Mouse (Mus musculus) left cerebral cortex, postnatal 10 days (tissue): ENCODE measurements around the gene Pklr. TPM values are rescaled to one million over a fixed set of nuclear protein-coding genes. Genes with fewer than 3 reads are reported as not detected.

ENCODE experiments used
- DNase-seq, 2 experiments: peaks; one replicate each; pipeline ENCODE4 v3.0.0; 2021 to 2022; ENCODE audit warnings: low spot score in 2 of 2, mixed read lengths in 1 of 2; ENCODE audit errors: extremely low spot score in 1 of 2
- intact Hi-C: fragments of 180-260 bp; cut with DNase I; formaldehyde crosslinking; loops from one replicate; pipeline ENCODE4 v1.15.1; 2025
- total RNA-seq, 2 experiments: library from RNA; stranded (reverse); gene quantifications; 2 replicates each; pipeline ENCODE4 v1.2.3; 2021

Pklr gene
- total RNA-seq: not detected

DNA sequence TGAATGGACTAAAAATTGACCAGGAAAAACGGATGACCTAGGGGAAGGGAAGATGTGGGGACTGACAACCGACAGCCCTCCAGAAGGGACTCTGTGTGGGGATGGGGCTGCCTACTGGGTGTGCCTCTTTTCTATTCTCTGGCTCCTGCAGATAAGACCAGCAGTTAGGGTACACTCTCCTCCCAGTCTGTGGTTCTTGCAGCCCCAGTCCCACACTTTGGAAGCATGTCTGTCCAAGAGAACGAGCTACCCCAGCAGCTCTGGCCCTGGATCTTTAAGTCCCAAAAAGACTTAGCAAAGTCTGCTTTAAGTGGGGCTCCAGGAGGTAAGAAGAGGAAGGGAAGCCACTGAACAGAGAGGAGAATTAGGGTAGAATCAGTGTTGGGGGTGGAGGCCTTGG, at the start of gene Pklr:
TSS of gene Pklr (plus strand) at position 185 of the 400 bp plus-strand sequence.
- intact Hi-C loops: no loop called here

DNA sequence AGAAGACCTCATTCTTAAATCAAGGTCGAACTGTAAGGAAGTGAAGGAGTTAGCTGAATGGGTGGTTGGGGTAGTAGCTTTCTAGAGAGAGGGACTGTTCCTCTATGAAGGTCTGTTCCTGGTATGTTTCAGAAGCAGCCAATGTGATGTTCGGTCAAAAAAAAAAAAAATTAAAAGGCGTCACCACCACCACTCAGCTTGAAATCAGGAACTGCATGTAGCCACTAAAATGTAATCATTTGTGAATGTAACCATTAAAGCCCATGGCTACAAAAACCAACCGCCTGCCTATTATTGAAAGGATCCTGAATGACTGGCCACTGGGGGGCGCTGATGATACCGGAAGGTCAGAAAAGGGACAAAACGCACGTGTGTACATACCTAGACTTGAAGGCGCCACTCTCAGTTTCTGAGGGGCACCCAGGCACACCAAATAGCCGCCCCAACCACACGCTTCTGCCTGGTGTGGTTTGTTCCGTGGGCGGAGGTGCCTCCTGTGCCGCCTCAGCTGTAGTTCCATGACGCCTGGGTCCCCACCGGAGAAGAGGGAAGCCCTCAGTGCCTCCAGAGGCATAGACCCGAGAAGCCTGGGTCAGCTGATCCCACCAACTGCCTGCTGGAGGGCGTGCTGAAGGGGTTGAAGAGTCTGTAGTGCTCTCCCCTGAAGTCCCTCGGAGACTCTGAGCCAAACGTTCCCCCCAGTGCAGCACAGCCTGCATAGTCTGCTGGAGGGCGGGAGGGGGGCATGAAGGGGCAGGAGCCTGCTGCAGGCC, 48.4 kb upstream of the Pklr start:
- intact Hi-C loops: no loop called here
- peak; percentile 67 to 88 for DNase-seq

More for the DNA sequence above, at the start of gene Pklr:
- no peak for DNase-seq

- DNase-seq: no peak
- intact Hi-C loops: no loop called here
Observed at GRCm38 (mm10) chr3:89088974-89089373, 47.0 kb upstream of the Pklr start.

DNA sequence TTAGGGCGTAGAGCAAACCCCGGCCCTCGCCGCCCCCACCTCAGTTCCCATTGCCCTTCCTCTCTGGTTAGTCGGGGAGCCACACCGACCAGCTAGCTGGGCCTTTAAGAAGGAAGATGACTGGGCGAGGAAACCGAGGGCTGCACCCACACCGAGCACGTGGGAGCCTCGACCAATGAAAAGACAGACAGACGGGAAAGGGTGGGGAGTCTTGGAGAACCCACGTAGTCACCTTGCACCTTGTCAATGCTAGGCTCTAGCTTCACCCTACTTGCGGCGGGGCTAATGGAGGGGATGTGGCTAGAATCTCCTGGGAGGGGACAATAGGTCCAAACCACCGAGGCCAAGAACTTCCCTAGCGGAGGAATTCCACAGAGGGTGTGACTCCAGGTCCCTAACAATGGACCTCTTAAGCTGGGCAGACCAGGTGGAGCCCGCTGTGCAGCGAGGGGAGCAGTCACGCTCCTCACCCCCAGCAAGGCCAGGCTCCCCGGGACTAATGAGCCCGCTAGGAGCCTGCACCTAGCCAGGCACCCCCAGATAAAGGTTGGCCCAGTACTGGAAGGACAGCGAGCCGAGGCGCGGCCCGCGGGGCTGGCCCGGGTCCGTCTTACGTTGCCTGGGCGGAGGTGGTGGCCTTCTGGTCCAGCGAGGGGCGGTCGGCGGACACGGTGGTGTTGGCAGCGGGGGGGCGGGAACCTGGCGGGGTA, 45.9 kb upstream of the Pklr start:
- DNase-seq: peak; percentile 86 to 88
- intact Hi-C loops: loop anchor here (2.0 kb wide), 1 partner anchor 69 kb away; no protein-coding TSS in a partner anchor

DNA sequence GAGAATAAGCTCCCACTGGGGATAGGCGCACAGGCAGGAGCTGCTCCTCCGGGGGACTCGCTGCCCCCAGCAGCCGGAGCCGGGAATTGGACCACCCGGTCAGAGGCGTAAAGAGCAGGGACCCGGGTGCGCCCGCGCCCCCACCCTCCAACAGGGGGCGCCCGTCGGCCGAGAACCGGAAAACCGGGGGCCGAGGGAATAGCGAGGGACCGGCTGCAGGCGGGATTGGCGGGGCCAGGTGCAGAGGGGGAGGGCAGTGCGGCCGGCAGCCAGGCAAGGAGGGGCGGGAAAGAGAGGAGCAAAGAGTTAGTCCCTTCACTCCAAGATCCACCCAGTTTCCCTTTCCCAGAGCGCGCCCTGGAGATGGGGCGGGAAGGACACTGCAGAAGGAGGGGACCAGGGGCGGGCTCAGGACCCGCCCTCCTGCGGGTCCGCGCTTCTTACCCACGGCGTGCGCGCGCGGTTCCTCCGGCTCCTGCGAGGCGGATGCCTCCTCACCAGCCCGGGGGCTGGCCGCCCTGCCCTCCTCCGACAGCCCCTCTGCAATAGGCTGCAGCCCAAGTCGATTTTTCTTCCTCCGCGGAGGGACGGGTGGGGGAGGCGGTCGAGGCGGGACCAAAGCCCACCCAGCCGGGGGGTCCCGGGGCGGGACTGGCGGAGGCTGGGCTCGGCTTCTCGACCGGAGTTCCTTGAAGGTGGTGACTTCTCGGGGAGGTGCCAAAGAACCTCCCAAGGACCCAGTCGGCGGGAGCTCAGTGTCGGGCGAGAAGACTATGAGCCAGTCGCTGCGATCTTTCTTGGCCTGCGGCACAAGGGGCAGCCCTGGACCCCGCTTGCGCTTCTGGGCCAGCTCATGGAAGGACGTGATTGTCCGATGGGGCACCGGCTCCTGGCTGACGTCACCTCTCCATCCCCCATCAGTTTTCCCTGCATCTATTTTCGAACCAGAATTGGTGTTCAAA, 45.0 kb upstream of the Pklr start:
- intact Hi-C loops: loop anchor here (2.0 kb wide), 1 partner anchor 68 kb away; no protein-coding TSS in a partner anchor
- peak; percentile 71 to 88 for DNase-seq

DNA sequence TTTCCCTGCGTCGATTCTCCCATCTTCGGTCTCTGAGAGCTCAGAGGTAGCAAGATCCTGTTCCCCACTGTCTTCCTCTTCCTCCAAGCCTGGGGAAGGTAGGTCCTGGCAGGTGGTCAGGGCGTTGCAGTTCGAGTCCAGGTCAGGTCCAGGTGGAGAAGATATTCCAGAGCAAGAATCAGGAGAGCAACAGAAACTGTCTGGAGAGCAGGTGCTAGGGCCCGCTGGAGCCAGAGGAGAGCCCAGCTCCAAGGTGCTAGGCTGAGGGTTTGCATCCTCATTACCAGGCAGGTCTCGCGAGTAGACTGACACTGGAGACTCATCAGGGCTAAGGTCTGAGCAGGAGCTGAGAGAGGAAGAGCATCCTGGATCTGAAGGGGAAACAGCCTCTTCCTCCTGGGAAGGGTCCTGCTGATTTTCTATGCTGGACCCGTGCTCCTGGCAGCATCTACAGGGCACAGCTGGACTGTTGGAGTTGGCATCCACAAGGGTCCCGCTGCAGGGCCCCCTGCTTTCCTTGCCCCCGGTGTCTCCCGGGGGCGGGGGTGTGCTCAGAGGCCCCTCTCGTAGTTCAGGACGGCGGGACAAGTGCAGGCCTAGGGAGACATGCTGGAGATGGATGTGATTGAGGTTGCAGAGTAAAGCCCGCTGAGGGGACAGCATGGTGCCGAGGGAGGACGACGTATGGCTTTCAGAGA, 44.0 kb upstream of the Pklr start:
- no peak for DNase-seq
- intact Hi-C loops: loop anchor here (2.0 kb wide), 1 partner anchor 67 kb away; no protein-coding TSS in a partner anchor

DNA sequence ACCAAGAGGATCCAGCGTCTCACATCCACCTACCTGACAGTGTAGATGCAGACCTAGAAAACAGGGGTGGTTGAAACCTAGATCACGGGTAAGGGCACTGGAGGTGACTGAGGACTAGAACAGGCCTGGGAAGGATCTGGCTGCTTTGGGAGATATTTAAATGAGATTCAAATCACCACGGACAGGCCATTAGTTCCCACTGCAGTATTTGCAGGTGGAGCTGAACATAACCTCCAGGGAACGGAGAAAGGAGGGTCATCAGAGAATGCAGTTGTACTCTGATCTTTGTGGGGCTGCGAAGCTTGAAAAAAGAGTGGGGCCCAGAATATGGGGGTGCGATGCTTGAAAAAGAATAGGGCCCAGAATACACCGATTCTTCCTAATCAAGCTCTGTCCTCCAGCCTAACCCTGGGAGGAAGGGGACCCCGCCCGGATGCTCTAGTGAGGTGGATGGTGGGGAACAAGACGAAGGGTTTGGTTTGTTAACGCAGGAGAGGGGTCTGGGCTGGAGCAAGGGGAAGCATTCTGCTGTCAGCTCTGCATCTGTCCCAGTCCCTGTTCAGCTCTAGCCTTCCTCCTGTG, 43.3 kb upstream of the Pklr start:
- no peak for DNase-seq
- intact Hi-C loops: no loop called here

GRCm38 (mm10) chr3:89093175-89093574, 42.8 kb upstream of the Pklr start, which contains the start of gene Rusc1:
TSS of gene Rusc1 (minus strand) at chr3:89093311.
- DNase-seq: peak; percentile 92 to 94
- intact Hi-C loops: no loop called here

DNA sequence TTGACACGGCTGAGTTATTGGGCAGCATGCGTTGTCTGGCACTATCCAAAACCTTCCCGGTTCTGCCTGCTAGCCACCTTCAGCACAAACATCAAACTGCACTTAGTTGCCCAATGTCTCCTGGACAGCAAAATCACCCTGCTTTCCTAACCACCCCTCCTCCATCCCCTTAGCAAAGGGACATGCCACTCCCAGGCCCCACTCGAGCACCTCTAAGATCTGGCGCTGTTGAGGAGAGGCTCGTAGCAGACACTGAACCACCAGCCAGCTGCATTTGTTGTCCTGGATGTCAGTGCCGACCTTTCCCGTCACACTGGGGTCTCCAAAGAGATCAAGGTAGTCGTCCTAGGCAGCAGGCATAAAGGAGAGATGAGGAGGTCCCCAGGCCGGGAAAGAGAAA, 41.9 kb upstream of the Pklr start:
- no peak for DNase-seq
- intact Hi-C loops: no loop called here

DNA sequence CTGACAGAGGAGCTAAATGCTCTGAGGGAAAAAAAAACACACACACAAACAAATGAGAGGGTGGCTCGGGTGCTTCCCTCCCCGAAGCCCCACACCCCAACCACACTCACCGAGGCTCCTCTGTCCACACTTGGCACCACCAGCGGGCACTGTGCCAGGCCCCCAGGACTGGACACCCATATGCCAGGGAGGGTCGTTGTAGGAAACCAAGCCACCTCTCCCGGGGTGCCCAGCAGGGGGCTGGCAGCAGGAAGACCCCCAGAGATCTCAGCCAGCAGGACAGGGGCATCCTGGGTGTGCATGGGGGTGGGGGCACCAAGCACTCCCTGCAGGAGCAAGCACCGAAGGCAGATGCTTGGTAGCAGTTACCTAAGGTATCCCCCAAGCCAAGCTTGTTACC, 35.1 kb upstream of the Pklr start, which contains the start of gene Gm43738:
TSS of gene Gm43738 (minus strand) at position 289 of the 400 bp plus-strand sequence.
- intact Hi-C loops: no loop called here
- DNase-seq: peak in 1 of 2 experiments; percentile 71

- peak in 1 of 2 experiments; percentile 65 for DNase-seq
- intact Hi-C loops: no loop called here
Observed at GRCm38 (mm10) chr3:89101459-89101811, 34.5 kb upstream of the Pklr start.

GRCm38 (mm10) chr3:89101812-89102494, 34.0 kb upstream of the Pklr start, which contains the start of gene Fdps:
TSS of gene Fdps (minus strand) at chr3:89101959.
- intact Hi-C loops: no loop called here
- peak; percentile 97 to 99 for DNase-seq

- intact Hi-C loops: no loop called here
- DNase-seq: no peak
Observed at GRCm38 (mm10) chr3:89102495-89103290, 33.2 kb upstream of the Pklr start.

- intact Hi-C loops: no loop called here
- DNase-seq: no peak
Observed at GRCm38 (mm10) chr3:89103291-89103595, 32.7 kb upstream of the Pklr start.

DNA sequence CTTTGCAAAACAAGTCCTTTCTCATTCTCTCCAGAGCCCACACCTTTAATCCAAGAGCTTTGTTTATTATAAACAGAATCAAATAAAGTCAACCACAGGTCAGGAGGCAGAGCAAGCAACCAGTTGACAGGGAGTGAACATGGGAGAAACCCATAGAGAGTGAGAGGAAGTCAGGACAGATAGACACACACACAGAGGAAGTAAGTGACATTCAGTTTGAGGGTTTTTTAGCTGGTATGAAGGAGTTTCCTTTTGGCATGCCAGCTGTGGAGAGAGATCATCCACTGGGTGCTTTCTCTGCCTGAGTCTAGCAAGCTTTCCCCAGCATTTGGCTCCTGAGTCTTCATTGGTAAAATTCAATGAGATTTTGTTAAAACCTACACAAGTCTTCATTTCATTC, 29.1 kb upstream of the Pklr start:
- intact Hi-C loops: no loop called here
- no peak for DNase-seq

DNA sequence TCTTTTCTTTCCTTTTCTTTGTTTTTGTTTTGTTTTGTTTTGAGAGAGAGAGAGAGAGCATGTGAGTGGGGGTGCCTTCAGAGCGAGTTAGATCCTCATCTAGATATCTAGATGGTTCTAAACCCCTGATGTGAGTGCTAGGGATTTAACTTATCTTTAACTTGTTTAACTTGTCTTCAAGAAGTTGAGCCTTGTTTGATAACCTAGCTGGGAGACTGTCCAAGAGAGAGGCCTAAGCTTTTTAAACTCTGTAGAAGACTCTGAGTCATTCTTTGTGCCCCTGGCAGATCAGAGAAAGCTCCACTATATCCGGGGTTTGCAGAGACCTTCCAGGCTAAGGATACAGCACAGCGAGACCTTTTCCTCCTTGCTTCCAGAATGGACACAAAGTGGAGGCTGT, 28.4 kb upstream of the Pklr start:
- intact Hi-C loops: no loop called here
- no peak for DNase-seq

GRCm38 (mm10) chr3:89108146-89108545, 27.8 kb upstream of the Pklr start:
- DNase-seq: no peak
- intact Hi-C loops: no loop called here
